Mouse (Mus musculus) G1E (cell line): Measurements from ENCODE around the gene Gm15155.

Experiments used
- CTCF ChIP-seq: IDR thresholded peaks from 2 replicates; pipeline ENCODE4 v1.5.1; 2012; ENCODE audit warnings: low read depth, low read length, inconsistent platforms, mixed read lengths
- GATA1 ChIP-seq: IDR thresholded peaks from 2 replicates; pipeline ENCODE4 v1.6.1; 2012; ENCODE audit warnings: borderline replicate concordance, low read length, inconsistent platforms, mixed read lengths
- TAL1 ChIP-seq: conservative IDR thresholded peaks from 2 replicates; pipeline ENCODE4 v1.6.1; 2012; ENCODE audit warnings: low read depth, low read length, inconsistent platforms, mixed read lengths

DNA sequence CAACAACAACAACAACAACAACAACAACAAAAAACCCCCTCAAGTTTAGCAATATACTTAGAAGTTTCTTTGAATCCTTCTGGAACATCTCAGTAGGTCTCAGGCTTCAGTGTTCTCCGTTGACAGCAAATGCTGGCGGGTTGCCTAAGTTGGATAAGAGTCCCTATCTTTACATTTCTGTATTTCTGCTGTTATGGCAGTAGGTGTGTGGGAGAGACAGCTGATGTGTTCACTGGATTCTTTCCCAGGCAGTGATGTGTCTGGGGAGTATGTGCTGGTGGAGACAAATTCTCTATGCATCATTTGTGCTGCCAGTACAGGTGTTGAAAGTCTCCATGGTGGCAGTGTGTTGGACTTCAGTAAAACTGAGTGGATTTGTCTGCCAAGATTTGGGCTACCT lies 23.3 kb upstream of the Gm15155 start:
- TF ChIP-seq CTCF (no peak), TAL1 (no peak), GATA1 (no peak)
